ENCODE assay signal across 27 mouse cellular contexts in genomic region chr11:69810280-69810679, GRCm38 (mm10). TPM values are rescaled to one million over a fixed set of nuclear protein-coding genes. Genes with fewer than 3 reads are reported as not detected.
"Had no signal": no experiment of that assay in that cellular context is flagged by ENCODE, and none has a peak within 500 bp of the region (broad histone marks: within the 10 kb centered on the region; RNA-seq: fewer than 3 reads in every experiment).

No protein-coding gene starts in this region.

- DNase-seq: kidney, adult 8-10 months; kidney, postnatal 10 days; kidney, postnatal 36 days; layer of hippocampus, postnatal 36 days; left cerebral cortex, postnatal 4 days; liver, embryonic 13.5 days; lung, adult 18-20 months; lung, postnatal 10 days; lung, postnatal 36 days; midbrain, embryonic 14.5 days; right cerebral cortex, adult 18-20 months; right cerebral cortex, postnatal 14 days; right cerebral cortex, postnatal 4 days; thymus, adult 18-20 months; thymus, postnatal 36 days had no signal

- H3K4me1 ChIP-seq: limb, embryonic 12.5 days; limb, embryonic 15.5 days; lung, embryonic 15.5 days; megakaryocyte, embryonic 14.5 days had no signal

- H3K9me3 ChIP-seq: kidney, embryonic 15.5 days; limb, embryonic 15.5 days; liver, embryonic 13.5 days; lung, embryonic 15.5 days had no signal

- H3K4me2 ChIP-seq: kidney, embryonic 15.5 days; limb, embryonic 12.5 days; limb, embryonic 15.5 days; liver, embryonic 13.5 days; lung, embryonic 15.5 days; midbrain, embryonic 11.5 days had no signal

- H3K4me3 ChIP-seq: kidney, embryonic 15.5 days; limb, embryonic 12.5 days; limb, embryonic 15.5 days; liver, embryonic 13.5 days; lung, embryonic 15.5 days; megakaryocyte, embryonic 14.5 days had no signal

- H3K36me3 ChIP-seq: kidney, embryonic 15.5 days; limb, embryonic 12.5 days; limb, embryonic 15.5 days; liver, embryonic 13.5 days; lung, embryonic 15.5 days had no signal

- H3K9ac ChIP-seq: kidney, embryonic 15.5 days; limb, embryonic 12.5 days; limb, embryonic 15.5 days; liver, embryonic 13.5 days; lung, embryonic 15.5 days had no signal

- H3K27ac ChIP-seq: kidney, embryonic 15.5 days; limb, embryonic 12.5 days; limb, embryonic 15.5 days; liver, embryonic 13.5 days; lung, embryonic 15.5 days had no signal

RNA-seq across cellular contexts. Expression of gene Gm39566, which starts 4.8 kb away (rescaled TPM):
- polyA plus RNA-seq: intestine, embryonic 14.5 days; kidney, embryonic 15.5 days; limb, embryonic 12.5 days; limb, embryonic 15.5 days; liver, embryonic 13.5 days; lung, embryonic 15.5 days; midbrain, embryonic 11.5 days; midbrain, embryonic 14.5 days; midbrain, postnatal 0 days; neural tube, embryonic 11.5 days; neural tube, embryonic 14.5 days; stomach, embryonic 14.5 days; urinary bladder, adult 2 months had no signal

RNA-seq across cellular contexts. Expression of gene Spem2, which starts 8.0 kb away (rescaled TPM):
- polyA plus RNA-seq: intestine, embryonic 14.5 days; kidney, embryonic 15.5 days; limb, embryonic 12.5 days; limb, embryonic 15.5 days; liver, embryonic 13.5 days; lung, embryonic 15.5 days; midbrain, embryonic 11.5 days; midbrain, embryonic 14.5 days; midbrain, postnatal 0 days; neural tube, embryonic 11.5 days; stomach, embryonic 14.5 days; urinary bladder, adult 2 months had no signal

RNA-seq across cellular contexts. Expression of gene Spem1, which starts 11.7 kb away (rescaled TPM):
- polyA plus RNA-seq: intestine, embryonic 14.5 days; liver, embryonic 13.5 days; lung, embryonic 15.5 days; neural tube, embryonic 11.5 days had no signal
